Mouse (Mus musculus): ENCODE measurements around the gene Wdpcp.

Gene Wdpcp

DNA sequence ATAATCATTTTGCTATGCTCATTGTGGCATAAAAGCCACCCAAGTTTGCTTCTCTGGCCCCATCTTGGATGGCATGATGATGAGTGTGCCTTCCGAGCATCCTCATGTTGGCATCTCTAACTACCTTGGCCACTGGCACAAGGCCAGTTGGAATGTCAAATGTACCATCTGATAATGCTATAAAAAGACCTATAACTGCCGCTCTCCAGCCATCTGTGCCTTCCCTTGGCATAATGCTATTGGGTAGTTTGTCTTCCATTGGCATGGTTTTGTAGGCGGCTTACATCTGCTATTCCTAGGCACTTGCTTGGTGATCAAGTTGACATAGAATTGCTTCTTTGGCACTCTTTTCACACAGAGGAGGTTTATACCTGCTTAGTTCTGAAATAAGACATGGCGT, 191.2 kb downstream of the Wdpcp start:
- peak; percentile 85 for DNase-seq

DNA sequence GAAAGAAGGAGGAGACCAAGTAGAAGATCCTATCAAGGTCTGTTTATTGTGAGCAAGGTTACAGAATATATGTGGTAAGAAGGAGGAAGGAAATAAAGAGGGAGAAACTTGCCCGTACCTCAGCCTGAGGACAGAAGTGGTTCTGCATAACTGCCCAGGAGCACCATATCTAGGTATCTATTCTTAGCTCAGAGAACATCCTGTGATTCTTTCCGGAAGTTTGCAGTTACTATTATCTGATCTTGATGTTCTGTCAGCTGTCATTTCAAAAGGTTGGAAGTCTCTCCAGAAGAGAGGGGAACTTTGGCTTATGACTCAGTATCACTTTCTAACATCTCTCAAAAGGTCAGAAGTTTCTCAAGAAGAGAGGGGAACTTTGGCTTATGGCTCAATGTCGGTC, 216.8 kb downstream of the Wdpcp start:
- no peak for DNase-seq

DNA sequence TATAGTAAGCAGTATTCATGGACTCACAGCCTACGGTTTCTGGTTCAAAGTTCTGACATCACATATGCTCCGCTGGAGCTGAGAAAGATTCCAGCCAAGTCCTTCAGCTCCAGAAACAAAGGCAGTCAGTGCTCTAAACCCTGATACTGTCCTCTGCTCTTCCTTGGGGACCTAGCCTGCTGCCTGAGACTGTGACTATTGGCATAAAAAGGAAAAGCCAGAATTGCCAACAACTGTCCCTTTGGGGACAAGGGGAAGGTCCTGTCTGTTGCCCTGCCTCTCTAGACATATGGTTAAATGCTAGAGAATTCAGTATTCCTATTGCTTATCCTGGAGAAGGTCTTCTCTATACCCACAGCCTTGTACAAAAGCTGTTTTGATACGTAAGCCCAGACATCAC, 252.9 kb downstream of the Wdpcp start:
- no peak for DNase-seq

DNA sequence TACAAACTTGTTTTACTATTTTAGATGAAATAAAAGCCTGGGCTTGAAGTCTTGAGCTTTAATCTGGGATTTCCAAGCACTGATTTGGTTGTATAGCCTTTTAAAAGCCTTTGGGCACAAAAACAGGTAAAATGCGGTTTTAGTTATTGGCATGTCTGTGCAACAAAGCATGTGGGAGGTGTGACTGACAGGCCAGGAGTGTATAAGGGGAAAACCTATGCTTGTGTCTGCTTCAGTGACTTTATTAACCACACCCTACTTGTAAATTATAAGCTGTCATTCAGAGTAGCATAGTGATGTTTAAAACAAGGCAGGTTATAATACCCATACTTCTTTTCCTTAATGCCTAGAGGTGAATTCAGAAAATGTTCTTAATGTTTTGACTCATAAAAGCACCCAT, 254.5 kb downstream of the Wdpcp start:
- no peak for DNase-seq

DNA sequence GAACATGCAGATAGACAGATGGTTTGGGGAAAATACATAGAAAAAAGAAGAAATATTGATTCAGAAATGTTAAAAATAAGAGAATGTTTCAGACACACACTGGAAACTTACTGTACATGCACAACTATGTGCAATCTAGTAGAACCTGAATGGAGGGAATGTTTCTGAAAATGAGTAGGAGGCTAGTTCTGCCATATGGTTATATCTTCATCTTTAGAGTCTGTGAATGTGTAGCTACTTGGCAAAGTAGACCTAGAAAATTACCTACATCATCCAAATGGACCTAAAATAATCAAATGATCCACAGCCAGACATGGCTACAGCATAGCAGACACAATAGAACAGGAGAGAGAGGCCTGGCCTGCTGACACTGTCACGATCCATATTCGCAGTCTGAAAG, 275.0 kb downstream of the Wdpcp start:
- DNase-seq: no peak

DNA sequence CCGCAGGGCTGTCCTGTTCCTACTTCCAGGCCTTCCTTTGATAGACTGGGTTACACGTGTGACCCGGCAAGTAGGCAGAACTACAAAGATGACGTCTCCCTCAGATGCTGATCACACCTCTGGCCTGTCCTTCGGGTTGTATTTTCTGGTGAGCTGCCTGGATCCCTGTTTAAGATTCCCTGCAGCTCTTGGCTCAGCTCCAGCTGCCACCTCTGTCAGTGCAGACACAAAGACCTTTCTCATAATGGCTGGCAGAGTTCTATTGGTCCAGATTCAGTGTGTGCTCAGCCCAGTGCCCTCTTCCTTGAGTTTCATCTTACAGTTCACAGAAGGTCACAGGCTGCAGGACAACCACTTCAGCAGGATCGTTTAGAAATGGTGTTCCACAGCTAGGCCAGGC, 292.0 kb downstream of the Wdpcp start:
- DNase-seq: no peak

DNA sequence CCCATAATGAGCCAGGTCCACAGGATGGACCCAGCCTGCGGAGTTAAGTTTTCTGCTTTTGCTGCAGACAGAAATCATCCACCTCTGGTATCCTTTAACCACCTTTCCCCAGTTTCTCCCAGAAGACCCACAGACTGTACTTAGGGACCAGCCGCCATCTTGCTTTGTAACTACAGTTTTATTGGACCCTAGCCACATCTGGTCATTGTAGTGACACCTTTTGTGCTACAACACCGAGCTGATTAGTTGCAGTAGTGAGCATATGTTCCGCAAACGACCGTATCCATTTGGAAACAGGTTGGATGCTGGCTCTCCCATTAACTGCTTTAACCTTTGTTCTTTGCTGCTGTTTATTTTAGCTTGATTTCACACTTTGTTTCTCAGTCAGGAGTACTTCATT, 292.5 kb downstream of the Wdpcp start:
- DNase-seq: no peak

DNA sequence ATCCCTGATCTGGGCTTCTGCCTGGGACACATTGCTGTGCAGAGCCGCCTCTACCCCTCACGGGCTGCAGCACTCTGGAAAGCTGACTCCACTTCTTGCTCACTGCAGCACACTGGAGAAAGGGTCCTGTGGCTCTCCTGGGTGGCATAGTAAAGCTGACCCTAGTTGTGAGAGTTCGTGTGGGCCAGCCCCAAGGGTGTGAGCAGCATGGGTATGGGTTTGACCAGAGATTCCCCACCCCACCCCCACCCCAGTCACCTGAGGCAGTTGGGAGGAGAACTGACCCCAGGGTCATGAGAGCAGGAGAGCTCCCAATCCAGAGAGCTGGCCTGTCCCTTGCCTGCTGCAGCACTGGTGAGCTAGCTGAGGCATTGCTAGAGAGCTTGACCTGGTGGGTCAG, 296.6 kb downstream of the Wdpcp start:
- no peak for DNase-seq

DNA sequence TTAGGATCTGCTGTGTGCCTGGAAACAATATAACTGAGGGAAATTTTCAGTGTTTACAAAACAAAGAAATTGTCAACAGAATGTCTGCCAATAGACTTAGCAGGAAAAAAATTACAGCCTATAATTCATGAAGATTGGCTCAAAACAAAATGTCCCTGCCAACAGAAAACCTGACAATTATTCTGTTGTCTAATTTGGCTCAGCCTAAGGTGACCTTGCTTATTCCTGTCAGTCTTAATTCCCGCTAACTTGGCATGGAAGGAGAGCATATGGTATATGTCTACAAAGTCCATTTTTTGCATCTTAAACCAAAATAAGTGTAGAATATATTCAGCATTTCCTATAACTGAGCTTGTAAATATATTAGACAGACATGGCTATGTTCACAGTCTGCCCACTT, 298.8 kb downstream of the Wdpcp start:
- no peak for DNase-seq

DNA sequence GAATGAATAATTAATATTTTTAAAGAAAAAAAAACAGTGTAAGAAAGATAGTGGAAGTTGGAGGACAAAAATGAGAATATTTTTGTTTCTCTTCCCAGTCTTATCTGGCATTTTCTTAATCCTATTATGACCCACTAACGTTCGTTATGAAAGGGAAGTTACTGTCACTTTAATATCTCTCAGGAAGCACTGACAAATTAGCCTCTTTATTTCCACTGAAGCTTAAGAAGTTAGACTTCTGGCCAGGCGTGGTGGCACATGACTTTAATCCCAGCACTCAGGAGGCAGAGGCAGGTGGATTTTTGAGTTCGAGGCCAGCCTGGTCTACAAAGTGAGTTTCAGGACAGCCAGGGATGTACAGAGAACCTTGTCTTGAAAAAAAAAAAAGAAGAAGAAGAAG, 299.7 kb downstream of the Wdpcp start:
- DNase-seq: no peak

DNA sequence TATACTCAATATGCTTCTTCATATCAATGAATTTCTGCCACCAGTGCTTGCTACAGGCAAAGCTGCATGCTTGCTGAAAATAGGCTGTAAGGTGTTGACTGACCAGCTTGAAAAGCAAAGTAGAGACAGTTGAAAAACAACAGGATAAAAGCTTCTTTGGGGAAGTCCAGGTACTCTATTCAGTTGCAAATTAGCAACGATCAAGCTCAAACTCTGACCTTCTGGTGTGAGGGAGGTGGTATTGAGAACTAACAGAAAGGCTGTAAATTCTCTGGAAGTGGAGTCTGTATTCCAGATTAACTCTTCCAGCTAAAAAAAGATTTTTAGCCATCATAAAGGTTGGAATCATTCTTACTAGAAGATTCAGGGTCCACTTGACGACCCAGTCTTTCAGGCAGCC, 303.0 kb downstream of the Wdpcp start:
- DNase-seq: no peak

DNA sequence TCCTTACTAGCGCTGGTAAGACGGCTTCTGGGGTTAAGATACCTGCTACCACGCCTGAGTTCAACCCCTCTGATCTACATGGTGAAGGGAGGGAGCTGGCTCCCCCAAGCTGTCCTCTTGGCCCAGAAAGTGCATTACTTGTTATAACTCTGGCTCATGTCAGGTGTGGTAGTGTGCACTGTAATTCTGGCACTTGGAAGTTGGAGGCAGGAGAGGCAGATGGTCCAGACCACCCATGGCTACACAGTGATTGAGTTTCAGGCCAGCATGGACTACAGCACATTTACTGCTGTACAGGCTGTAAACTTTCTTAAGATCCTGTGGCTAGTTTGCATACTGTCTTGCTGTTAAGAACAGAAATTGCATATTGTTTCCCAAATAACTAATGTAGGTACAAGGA, 322.7 kb downstream of the Wdpcp start:
- peak; percentile 13 for DNase-seq

DNA sequence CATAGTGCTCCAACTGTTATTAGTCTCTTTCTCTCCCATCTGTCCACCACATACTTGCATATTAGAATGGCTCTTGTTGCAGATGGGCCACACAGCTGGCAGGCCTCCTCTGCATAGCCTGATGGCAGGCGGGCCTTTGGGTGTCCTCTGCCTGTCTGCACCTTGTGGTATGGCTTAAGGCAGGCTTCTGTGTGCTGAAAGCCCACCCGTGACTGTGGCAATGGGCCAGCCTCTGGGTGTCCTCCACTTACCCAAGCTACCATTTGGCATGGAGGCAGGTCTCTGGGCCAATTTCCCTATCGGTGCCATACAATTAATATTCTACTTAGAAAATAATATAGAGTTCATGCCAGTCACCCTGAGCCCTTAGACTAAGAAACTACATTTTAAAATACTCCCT, 350.5 kb downstream of the Wdpcp start:
- no peak for DNase-seq

All from cerebellum, adult 9-10 months (tissue).